Mouse (Mus musculus): ENCODE data around the gene Scgb1b17.
"Not testable (repeated sequence)": the region's sequence is repeated elsewhere in the genome, so short reads cannot be mapped to it uniquely, and the experiment has no call there.

Scgb1b17 gene

GRCm38 (mm10) chr7:33063149-33063548, at the start of gene Scgb1b17:
TSS of gene Scgb1b17 (plus strand) at chr7:33063449.
- not testable (repeated sequence) for DNase-seq (ENCODE audit: low spot score)

DNA sequence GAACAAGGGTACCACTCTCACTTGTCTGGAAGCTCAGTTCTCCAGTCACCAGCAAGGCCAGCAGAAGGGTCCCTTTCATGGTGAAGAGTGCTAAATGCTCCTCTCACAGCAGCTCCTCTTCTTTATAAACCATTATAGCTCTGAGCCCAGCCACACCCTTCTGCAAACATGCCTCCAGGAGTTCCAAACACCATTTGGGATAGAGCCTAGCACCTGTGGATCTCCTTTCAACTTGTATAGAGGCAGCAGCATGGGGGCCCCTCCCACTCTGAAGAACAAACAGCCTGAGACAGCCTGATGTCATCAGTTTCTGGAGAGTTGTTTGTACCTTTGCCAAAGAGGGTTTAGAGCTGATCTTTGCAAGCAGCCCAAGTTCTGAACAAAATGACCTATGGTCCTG, 6.8 kb upstream of the Scgb1b17 start, which contains the start of gene Scgb2b17:
TSS of gene Scgb2b17 (minus strand) at position 101 of the 400 bp plus-strand sequence.
- not testable (repeated sequence) for DNase-seq (ENCODE audit: low spot score)

Data from retina, embryonic 14.5 days (tissue).